10 mouse cellular contexts compared by ENCODE assay signal in genomic region chr12:29257011-29257734, GRCm38 (mm10).
DNase-seq lines count a peak whose midpoint lies in the region; ATAC-seq lines count a peak whose summit lies in the region.
"Had no signal": no experiment of that assay in that cellular context is flagged by ENCODE, and none has a peak within 500 bp of the region (broad histone marks: within the 10 kb centered on the region; RNA-seq: fewer than 3 reads in every experiment).

No protein-coding gene starts in this region.

- no peak overlapping the region for H3K9ac ChIP-seq in embryonic facial prominence, embryonic 12.5 days
- peak overlapping the region; percentile 30; the same call in 1 of the 2 replicates for H3K9ac ChIP-seq in neural tube, embryonic 15.5 days (replicated peaks)
- H3K9ac ChIP-seq: heart, embryonic 15.5 days had no signal

- H3K36me3 ChIP-seq in embryonic facial prominence, embryonic 12.5 days, result no peaks in the 10 kb centered on the region
- H3K36me3 ChIP-seq in hindbrain, embryonic 10.5 days, result no peaks in the 10 kb centered on the region
- H3K36me3 ChIP-seq in neural tube, embryonic 15.5 days, result no peaks in the 10 kb centered on the region
- H3K36me3 ChIP-seq: heart, embryonic 15.5 days had no signal

- no peaks in the 10 kb centered on the region for H3K9me3 ChIP-seq in embryonic facial prominence, embryonic 12.5 days
- no peaks in the 10 kb centered on the region for H3K9me3 ChIP-seq in hindbrain, embryonic 10.5 days
- H3K9me3 ChIP-seq in neural tube, embryonic 15.5 days (replicated peaks), result no peaks in the 10 kb centered on the region
- H3K9me3 ChIP-seq: heart, embryonic 15.5 days had no signal

- peaks cover 23% of the 10 kb centered on the region for H3K4me1 ChIP-seq in embryonic facial prominence, embryonic 12.5 days
- peaks cover 25% of the 10 kb centered on the region for H3K4me1 ChIP-seq in hindbrain, embryonic 10.5 days (replicated peaks)
- peaks cover 32% of the 10 kb centered on the region for H3K4me1 ChIP-seq in neural tube, embryonic 15.5 days

- peak overlapping the region; percentile 16; the same call in 1 of the 2 replicates for H3K4me2 ChIP-seq in embryonic facial prominence, embryonic 12.5 days (replicated peaks)
- no peak overlapping the region for H3K4me2 ChIP-seq in neural tube, embryonic 15.5 days
- H3K4me2 ChIP-seq: heart, embryonic 15.5 days had no signal

- 17% methylated on average over 7 of the region's 7 CpGs for WGBS in embryonic facial prominence, embryonic 12.5 days
- 19% methylated on average over 7 of the region's 7 CpGs for WGBS in hindbrain, embryonic 10.5 days
- WGBS in neural tube, embryonic 15.5 days, result 13% methylated on average over 7 of the region's 7 CpGs

- ATAC-seq in embryonic facial prominence, embryonic 12.5 days (ENCODE audit: insufficient number of reproducible peaks, insufficient read depth, low FRiP score, low TSS enrichment), result 0 out of 2 replicates have a peak, but pooled peaks have one; percentile 35
- ATAC-seq in neural tube, embryonic 15.5 days (ENCODE audit: low FRiP score), result peak; percentile 28; the same call in 1 of the 2 replicates
- ATAC-seq in inflammation-experienced regulatory T-cells, adult 6 months, result no peak
- ATAC-seq: activated CD4-positive, CD25-positive, alpha-beta regulatory T cell, adult 4 months had no signal

- H3K27ac ChIP-seq in embryonic facial prominence, embryonic 12.5 days, result peak overlapping the region; percentile 47; the same call in 1 of the 2 replicates
- H3K27ac ChIP-seq in hindbrain, embryonic 10.5 days, result peak overlapping the region; percentile 79
- peak overlapping the region; percentile 65 for H3K27ac ChIP-seq in neural tube, embryonic 15.5 days (replicated peaks)
- H3K27ac ChIP-seq: heart, embryonic 15.5 days had no signal

- H3K27me3 ChIP-seq in embryonic facial prominence, embryonic 12.5 days, result no peaks in the 10 kb centered on the region
- H3K27me3 ChIP-seq in hindbrain, embryonic 10.5 days (ENCODE audit: insufficient read depth, poor library complexity, severe bottlenecking), result 0 out of 2 replicates have a peak, but pooled peaks cover 5% of the 10 kb centered on the region
- no peaks in the 10 kb centered on the region for H3K27me3 ChIP-seq in neural tube, embryonic 15.5 days (replicated peaks)
- H3K27me3 ChIP-seq: heart, embryonic 15.5 days had no signal

- no peak overlapping the region for H3K4me3 ChIP-seq in embryonic facial prominence, embryonic 12.5 days
- no peak overlapping the region for H3K4me3 ChIP-seq in hindbrain, embryonic 10.5 days
- no peak overlapping the region for H3K4me3 ChIP-seq in neural tube, embryonic 15.5 days (replicated peaks)
- H3K4me3 ChIP-seq: heart, embryonic 15.5 days had no signal

- peak; percentile 38 for DNase-seq in hindbrain, embryonic 10.5 days (ENCODE audit: low spot score)
- DNase-seq in mesoderm, embryonic 11.5 days (ENCODE audit: low read depth, low spot score), result peak; percentile 70
- DNase-seq in thymus, postnatal 25 days, result no peak
- no peak for DNase-seq in adrenal gland, postnatal 36 days
- DNase-seq: lung, postnatal 10 days had no signal

Comparison
In these comparisons a context has a peak if more than half of its experiments do, and no peak if none do; other contexts are left out.
1. DNase-seq: peak in hindbrain, embryonic 10.5 days (single experiment) and mesoderm, embryonic 11.5 days (single experiment); none in thymus, postnatal 25 days (single experiment) and adrenal gland, postnatal 36 days (0 of 2).
2. Peak in every context shown above with its lines, with median percentiles within 50 percentile points of each other: H3K27ac ChIP-seq.